ENCODE assay signal across 9 mouse cellular contexts in genomic region chr10:81018326-81018725, GRCm38 (mm10). TPM values are rescaled to one million over a fixed set of nuclear protein-coding genes. Genes with fewer than 3 reads are reported as not detected.
A peak's percentile ranks its signal among the peaks of the same experiment; 100 is the strongest.
DNase-seq lines count a peak whose midpoint lies in the region; ATAC-seq lines count a peak whose summit lies in the region.
"Had no signal": no experiment of that assay in that cellular context is flagged by ENCODE, and none has a peak within 500 bp of the region (broad histone marks: within the 10 kb centered on the region; RNA-seq: fewer than 3 reads in every experiment).

No protein-coding gene starts in this region.

- DNase-seq in heart, postnatal 4 days: peak; percentile 59
- DNase-seq in right cerebral cortex, postnatal 10 days (ENCODE audit: low spot score in 2 of 2): peak; percentile 83 to 87
- no peak for DNase-seq in right cerebral cortex, postnatal 25 days
- DNase-seq in embryo, embryonic 10 days (ENCODE audit: low spot score): peak; percentile 58
- DNase-seq in skeletal muscle tissue, adult 2 months (ENCODE audit: low read depth, low spot score): peak; percentile 40
- no peak for DNase-seq in thymus, postnatal 25 days
- no peak for DNase-seq in T-cell, adult 2 months (ENCODE audit: low spot score)

- H3K4me1 ChIP-seq in heart, embryonic 12.5 days (replicated peaks): peaks cover 10% of the 10 kb centered on the region; the same call in 1 of the 2 replicates

- no peak overlapping the region for H3K9ac ChIP-seq in heart, embryonic 12.5 days
- H3K9ac ChIP-seq: midbrain, embryonic 13.5 days had no signal

- 35% methylated on average over 10 of the region's 10 CpGs for WGBS in heart, embryonic 12.5 days

- no peak for ATAC-seq in heart, embryonic 12.5 days (ENCODE audit: insufficient number of reproducible peaks, low FRiP score)
- ATAC-seq: midbrain, embryonic 13.5 days had no signal

- peaks cover 3% of the 10 kb centered on the region; the same call in 1 of the 2 replicates for H3K9me3 ChIP-seq in heart, embryonic 12.5 days (replicated peaks)
- H3K9me3 ChIP-seq: midbrain, embryonic 13.5 days had no signal

- H3K36me3 ChIP-seq in heart, embryonic 12.5 days: no peaks in the 10 kb centered on the region

- H3K4me2 ChIP-seq in heart, embryonic 12.5 days: no peak overlapping the region
- H3K4me2 ChIP-seq: midbrain, embryonic 13.5 days had no signal

- peaks cover 35% of the 10 kb centered on the region for H3K27me3 ChIP-seq in heart, embryonic 12.5 days (replicated peaks)

- H3K4me3 ChIP-seq in heart, embryonic 12.5 days: no peak overlapping the region
- H3K4me3 ChIP-seq: midbrain, embryonic 13.5 days had no signal

- no peak overlapping the region for H3K27ac ChIP-seq in heart, embryonic 12.5 days (ENCODE audit: poor library complexity, severe bottlenecking)
- H3K27ac ChIP-seq: midbrain, embryonic 13.5 days had no signal

RNA-seq across cellular contexts. Expression of gene Gng7, which starts 3.6 kb away (rescaled TPM):
- under 1 TPM; 0.38 to 0.47 TPM for total RNA-seq in heart, postnatal 4 days (2021)
- polyA plus RNA-seq in heart, embryonic 12.5 days (2016; fragmentation: Nextera tagmentation; extraction: Ambion mirVana): 1.5 and 1.7 TPM in 2 replicates

RNA-seq across cellular contexts. Expression of gene Diras1, which starts 7.1 kb away (rescaled TPM):
- total RNA-seq in heart, postnatal 4 days (2021): not detected
- polyA plus RNA-seq in heart, embryonic 12.5 days (2016; fragmentation: Nextera tagmentation; extraction: Ambion mirVana): not detected in 2 replicates

RNA-seq across cellular contexts. Expression of gene Slc39a3, which starts 18.9 kb away (rescaled TPM):
- total RNA-seq in heart, postnatal 4 days (2021): 1 to 10 TPM; 7.6 to 7.8 TPM
- polyA plus RNA-seq in heart, embryonic 12.5 days (2016; fragmentation: Nextera tagmentation; extraction: Ambion mirVana): 7.5 and 8.7 TPM in 2 replicates

RNA-seq across cellular contexts. Expression of gene Sgta, which starts 41.7 kb away (rescaled TPM):
- total RNA-seq in heart, postnatal 4 days (2021): 100 to 1,000 TPM; 102 to 103 TPM
- 152 and 154 TPM in 2 replicates for polyA plus RNA-seq in heart, embryonic 12.5 days (2016; fragmentation: Nextera tagmentation; extraction: Ambion mirVana)

RNA-seq across cellular contexts. Expression of gene Thop1, which starts 51.5 kb away (rescaled TPM):
- total RNA-seq in heart, postnatal 4 days (2021): 10 to 100 TPM; 14.5 to 15.5 TPM
- polyA plus RNA-seq in heart, embryonic 12.5 days (2016; fragmentation: Nextera tagmentation; extraction: Ambion mirVana): 35.5 and 36.6 TPM in 2 replicates

Comparison
In these comparisons a context has a peak if more than half of its experiments do, and no peak if none do; other contexts are left out.
1. DNase-seq: peak in heart, postnatal 4 days (single experiment), right cerebral cortex, postnatal 10 days (2 of 2), embryo, embryonic 10 days (single experiment) and skeletal muscle tissue, adult 2 months (single experiment); none in right cerebral cortex, postnatal 25 days (single experiment), thymus, postnatal 25 days (single experiment) and T-cell, adult 2 months (single experiment).